Mouse (Mus musculus) cerebellum, adult 2 months (tissue): Measurements from ENCODE around the gene Arhgap33.

ENCODE experiments used
- CTCF ChIP-seq: fragments of 200-500 bp; IDR thresholded peaks from 2 replicates; pipeline ENCODE4 v1.5.1; 2011; ENCODE audit warnings: low read depth, mild to moderate bottlenecking, control low read depth, low read length, moderate library complexity, borderline replicate concordance; ENCODE audit not compliant: insufficient read depth
- POLR2A ChIP-seq: fragments of 200-500 bp; IDR thresholded peaks from 2 replicates; pipeline ENCODE4 v1.6.1; 2011; ENCODE audit warnings: low read length, control low read depth, borderline replicate concordance; ENCODE audit not compliant: insufficient read depth

GRCm38 (mm10) chr7:30553810-30554584 lies 19.1 kb upstream of the Arhgap33 start:
- TF ChIP-seq CTCF (no peak), POLR2A (no peak)
